Mouse (Mus musculus): ENCODE results near the gene Cntnap5c.
A peak's percentile ranks its signal among the peaks of the same experiment; 100 is the strongest.

Gene Cntnap5c

DNA sequence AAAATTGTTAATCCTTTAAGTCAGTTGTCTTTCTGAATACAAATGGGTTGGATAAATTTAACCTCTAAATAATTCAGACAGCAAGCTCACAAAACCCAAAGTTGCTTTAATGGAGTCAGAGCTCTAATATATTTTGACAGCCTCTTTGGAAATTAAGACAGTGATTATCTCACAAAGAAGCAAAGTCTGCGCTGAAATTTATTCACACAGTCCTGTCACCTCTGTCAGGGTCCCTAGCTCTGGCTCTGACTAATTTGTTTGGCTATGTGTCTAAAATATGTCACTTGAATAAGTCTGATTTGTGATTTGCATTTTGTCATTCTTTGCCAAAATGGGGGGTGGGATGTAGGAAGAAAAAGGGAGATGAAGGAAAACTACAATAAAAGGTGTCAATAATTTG is 234.0 kb downstream of the Cntnap5c start:
- no peak for DNase-seq (ENCODE audit: low spot score in 2 of 2)

DNA sequence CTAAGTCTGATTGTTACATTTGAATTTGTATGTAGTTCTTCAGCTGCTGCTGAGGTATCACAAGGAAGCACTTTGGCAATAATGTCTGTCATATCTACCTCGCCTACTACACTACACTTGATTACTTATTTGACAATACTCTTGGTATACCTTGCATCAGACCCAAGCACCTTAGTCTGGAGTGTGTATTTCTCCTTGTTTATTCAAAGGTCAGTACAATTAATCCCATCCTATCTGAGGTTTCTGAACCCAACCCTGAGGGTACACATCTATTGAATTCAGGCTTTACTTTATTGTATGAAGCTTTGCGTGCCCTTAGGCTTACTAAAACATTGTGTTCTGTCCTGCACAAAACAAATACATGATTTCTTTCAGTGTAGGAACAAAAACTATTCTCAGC is 235.1 kb downstream of the Cntnap5c start:
- no peak for DNase-seq (ENCODE audit: low spot score in 2 of 2)

DNA sequence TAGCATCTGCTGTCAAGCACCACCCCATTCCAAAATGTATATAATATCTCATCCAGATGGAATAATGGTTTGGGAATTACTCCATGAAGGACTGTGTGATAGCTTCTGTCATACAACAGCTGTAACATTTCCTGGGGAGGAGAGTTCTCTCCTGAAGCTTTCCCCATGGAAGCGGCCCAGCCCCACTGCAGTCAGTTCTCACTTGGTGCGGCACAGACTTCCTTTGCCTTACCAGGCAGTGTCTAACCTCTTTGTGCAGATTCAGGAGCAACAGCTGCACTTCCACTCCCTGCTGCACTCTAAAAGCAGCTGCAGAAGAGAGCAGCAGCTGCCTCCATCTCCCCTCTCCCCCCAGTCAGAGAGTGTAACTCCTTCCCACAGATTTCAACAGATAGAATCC is 271.8 kb downstream of the Cntnap5c start:
- no peak for DNase-seq (ENCODE audit: low spot score in 2 of 2)

DNA sequence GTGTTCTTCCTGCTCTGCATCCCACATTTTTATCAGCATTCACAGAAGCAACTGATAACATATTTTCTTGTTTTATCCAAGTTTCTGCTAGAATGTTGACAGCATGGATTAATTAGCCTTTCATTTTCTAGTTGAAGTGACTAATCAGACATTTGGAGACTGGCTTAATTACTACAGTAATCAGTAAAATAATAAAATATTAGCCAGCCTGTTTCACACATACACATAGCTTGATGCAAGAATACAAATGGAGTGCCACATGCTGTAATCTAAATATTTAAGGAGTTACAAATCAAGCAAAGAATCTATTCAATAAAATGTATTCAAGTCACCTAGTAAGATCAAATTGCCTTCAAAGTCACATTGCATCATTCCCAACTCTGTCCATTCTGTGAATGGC is 275.8 kb downstream of the Cntnap5c start:
- no peak for DNase-seq (ENCODE audit: low spot score in 2 of 2)

DNA sequence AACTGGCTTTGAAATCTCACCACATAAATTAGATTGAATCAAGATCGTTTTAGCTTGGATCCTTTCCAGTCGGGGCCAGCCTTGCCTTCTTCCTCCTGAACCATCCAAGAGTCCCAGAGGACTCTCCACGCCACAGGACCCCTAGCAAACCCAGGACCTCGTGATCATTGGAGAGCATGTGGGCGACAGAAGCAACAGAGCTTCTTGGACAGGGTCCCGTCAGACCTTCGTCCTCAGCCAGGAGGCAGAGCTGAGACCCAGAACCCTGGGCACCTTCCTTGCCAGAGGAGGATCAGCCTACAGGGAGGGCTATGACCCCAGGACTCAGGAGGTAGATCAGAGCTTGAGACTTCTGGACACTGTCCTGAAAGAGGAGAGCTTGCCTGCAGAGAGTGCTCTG is 300.5 kb downstream of the Cntnap5c start:
- no peak for DNase-seq (ENCODE audit: low spot score in 2 of 2)

DNA sequence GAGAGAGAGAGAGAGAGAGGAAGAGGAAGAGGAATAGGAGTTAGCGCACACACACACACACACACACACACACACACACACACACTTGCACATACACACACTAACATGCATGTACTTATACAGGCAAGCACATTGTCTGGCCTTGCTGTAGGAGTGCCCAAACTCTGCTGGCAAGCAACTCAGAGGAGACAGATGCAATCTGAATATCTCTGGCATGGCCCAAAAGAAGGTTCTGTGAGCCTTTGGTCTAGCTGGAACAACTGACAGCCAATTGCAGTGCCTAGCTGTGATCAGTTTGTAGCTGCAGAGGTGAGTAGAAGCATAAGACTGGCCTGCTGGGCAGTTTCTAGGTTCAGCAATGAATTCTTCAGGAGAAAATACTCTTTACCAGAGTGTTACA is 313.3 kb downstream of the Cntnap5c start:
- DNase-seq (ENCODE audit: low spot score in 2 of 2), result no peak

GRCm38 (mm10) chr17:58104505-58104904 is 335.1 kb downstream of the Cntnap5c start:
- no peak for DNase-seq (ENCODE audit: low spot score in 2 of 2)

GRCm38 (mm10) chr17:58107901-58108300 is 338.5 kb downstream of the Cntnap5c start:
- no peak for DNase-seq (ENCODE audit: low spot score in 2 of 2)

DNA sequence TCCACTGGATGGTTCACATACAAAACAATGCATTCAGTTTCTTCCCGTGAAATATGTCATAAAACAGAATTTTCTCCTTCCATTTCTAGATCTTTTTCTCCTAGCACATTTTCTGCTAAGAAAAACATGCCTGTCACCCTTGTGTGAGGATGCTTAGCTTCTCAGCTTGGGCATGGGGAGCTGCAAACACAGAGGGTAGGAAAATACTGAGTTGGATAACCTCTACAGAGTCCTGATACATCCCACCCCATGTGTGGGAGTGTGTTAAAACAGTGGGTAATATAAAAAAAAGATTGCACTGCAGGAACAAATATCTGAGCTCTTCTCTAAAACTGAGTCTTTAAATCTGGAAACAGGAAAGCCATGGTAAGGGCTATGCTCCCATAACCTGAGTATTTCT is 339.0 kb downstream of the Cntnap5c start:
- no peak for DNase-seq (ENCODE audit: low spot score in 2 of 2)

GRCm38 (mm10) chr17:58187171-58187570 is 417.8 kb downstream of the Cntnap5c start:
- peak in 1 of 2 experiments; percentile 3 for DNase-seq (ENCODE audit: low spot score in 2 of 2)

DNA sequence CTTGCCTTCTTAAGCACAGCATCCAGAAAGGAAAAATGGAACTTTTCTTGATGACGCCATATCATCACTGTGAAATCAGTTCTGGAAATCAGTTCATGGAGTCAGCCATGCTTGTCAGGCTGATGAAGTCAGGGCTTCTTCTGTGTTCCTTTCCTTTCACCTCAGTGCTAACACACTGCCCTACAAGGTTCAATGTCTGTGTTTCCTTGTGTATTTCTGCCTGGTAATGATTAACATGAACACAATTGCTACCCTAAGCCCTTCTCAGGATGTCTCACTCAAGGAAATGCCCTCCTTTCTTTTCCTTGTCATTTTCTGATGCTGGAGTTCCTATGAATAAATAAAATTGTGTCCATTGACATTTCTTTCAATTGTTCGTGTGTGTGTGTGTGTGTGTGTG is 431.8 kb downstream of the Cntnap5c start:
- no peak for DNase-seq (ENCODE audit: low spot score in 2 of 2)

GRCm38 (mm10) chr17:58268058-58268457 is 498.7 kb downstream of the Cntnap5c start:
- no peak for DNase-seq (ENCODE audit: low spot score in 2 of 2)

DNA sequence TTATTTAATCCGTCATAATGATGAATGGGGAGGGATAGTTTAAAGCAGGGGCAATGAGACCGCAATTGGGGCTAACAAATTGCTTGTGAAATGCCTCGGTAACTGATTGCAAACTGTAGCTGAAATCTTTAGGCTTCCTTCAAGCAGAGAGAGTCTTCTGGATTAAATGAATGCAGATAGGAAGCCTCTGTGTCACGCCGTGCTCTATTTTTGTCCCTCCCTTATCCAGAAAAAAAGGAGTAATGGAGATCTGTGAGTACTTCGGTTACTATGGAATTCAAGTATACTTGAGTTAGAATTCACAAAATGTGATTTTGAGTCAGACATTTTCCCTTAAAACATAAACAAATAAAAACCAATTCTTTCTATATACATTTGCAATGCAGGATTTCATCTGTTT is 581.9 kb downstream of the Cntnap5c start:
- no peak for DNase-seq (ENCODE audit: low spot score in 2 of 2)

- DNase-seq (ENCODE audit: low spot score in 2 of 2), result no peak
Observed at GRCm38 (mm10) chr17:58356224-58356623, 586.9 kb downstream of the Cntnap5c start.

GRCm38 (mm10) chr17:58363582-58364267 is 594.4 kb downstream of the Cntnap5c start:
- DNase-seq (ENCODE audit: low spot score in 2 of 2), result no peak

GRCm38 (mm10) chr17:58370089-58370488 is 600.7 kb downstream of the Cntnap5c start:
- DNase-seq (ENCODE audit: low spot score in 2 of 2), result no peak

DNA sequence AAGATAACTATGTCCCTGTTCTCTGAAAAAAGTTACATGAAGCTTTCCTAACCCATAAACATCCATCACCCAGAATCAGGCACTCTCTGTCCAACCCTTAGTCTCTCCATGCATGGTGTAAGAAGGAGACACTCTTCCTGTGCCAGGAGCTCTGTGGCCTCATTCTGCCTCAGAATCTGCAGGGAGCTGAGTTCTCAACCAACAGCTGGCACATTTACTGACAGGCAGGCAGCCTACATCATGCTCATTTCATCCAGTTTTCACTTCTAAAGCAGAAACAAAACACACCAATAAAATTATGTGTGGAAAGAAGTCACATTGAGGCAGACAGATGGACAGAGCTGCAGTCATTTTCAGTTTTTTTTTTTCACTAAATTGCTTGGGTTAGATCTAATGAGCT is 638.4 kb downstream of the Cntnap5c start:
- DNase-seq (ENCODE audit: low spot score in 2 of 2), result no peak

DNA sequence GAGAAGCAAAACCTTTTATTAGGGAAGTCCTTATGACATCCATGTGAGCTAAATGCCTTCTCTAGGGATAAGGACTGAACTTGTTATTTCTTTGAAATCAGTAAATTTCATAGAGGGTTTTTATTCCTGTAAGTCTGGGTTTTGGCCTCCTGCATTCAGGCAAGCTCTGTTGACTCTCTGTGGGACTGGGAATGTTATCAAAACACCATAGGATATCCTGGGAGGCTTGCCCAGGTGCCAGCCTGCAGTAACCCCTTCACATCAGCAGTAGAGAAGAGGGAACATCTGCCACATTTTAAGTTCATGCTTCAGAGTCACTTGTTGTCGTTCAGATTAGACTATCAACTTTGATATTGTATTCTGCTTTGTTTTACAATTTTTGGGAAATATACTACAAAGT is 639.4 kb downstream of the Cntnap5c start:
- DNase-seq (ENCODE audit: low spot score in 2 of 2), result no peak

DNA sequence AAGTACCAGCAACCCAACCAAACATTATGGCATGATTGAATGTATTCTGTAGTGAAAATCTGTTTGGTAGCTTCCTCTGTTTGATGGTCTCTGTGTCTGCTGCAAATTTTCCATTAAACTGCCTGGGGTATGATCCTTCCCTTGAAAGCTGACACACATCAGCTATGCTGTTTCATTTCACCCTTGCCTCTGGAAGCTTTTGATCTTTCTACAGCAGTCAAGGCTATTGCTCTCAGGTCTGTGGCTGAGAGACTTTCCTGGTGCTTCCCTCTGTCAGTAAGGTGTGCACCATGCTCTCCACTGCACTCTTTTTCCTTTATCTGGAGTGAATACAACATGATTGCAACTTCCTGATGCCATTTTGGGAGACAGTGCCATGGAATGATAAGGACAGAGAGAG is 668.1 kb downstream of the Cntnap5c start:
- no peak for DNase-seq (ENCODE audit: low spot score in 2 of 2)
